Mouse (Mus musculus): Measurements from ENCODE around the gene Gm20696. TPM values are rescaled to one million over a fixed set of nuclear protein-coding genes. Genes with fewer than 3 reads are reported as not detected.
A peak's percentile ranks its signal among the peaks of the same experiment; 100 is the strongest.

The Gm20696 gene
- polyA plus RNA-seq, 1 experiment from 2014 or later, result 7.5 TPM

- no peaks in the 10 kb centered on the region; the same call in 1 of the 2 replicates for H3K36me3 ChIP-seq (ENCODE audit: control insufficient read depth, insufficient read depth, low read length)
- no peaks in the 10 kb centered on the region for H3K4me1 ChIP-seq (ENCODE audit: control insufficient read depth, insufficient read depth, low read length)
- H3K27me3 ChIP-seq (ENCODE audit: control insufficient read depth, insufficient read depth, low read length), result no peaks in the 10 kb centered on the region
- no peak overlapping the region for H3K27ac ChIP-seq (ENCODE audit: low read depth, low read length)
- ATAC-seq (ENCODE audit: low FRiP score, low TSS enrichment), result no peak
- H3K4me2 ChIP-seq (replicated peaks; ENCODE audit: low read depth, low read length), result no peak overlapping the region
- no peak overlapping the region for H3K9ac ChIP-seq (ENCODE audit: low read depth, low read length)
- 80% methylated on average over 6 of the region's 6 CpGs for WGBS
- H3K9me3 ChIP-seq (ENCODE audit: control insufficient read depth, low read length), result no peaks in the 10 kb centered on the region
- no peak overlapping the region for H3K4me3 ChIP-seq (ENCODE audit: low read length)
Observed at GRCm38 (mm10) chr6:99401801-99402200, 264.8 kb downstream of the Gm20696 start.

GRCm38 (mm10) chr6:99401211-99401610 is 265.4 kb downstream of the Gm20696 start:
- H3K27me3 ChIP-seq (ENCODE audit: control insufficient read depth, insufficient read depth, low read length), result no peaks in the 10 kb centered on the region
- H3K9me3 ChIP-seq (ENCODE audit: control insufficient read depth, low read length), result no peaks in the 10 kb centered on the region
- ATAC-seq (ENCODE audit: low FRiP score, low TSS enrichment), result no peak
- H3K9ac ChIP-seq (ENCODE audit: low read depth, low read length), result no peak overlapping the region
- H3K4me3 ChIP-seq (ENCODE audit: low read length), result no peak overlapping the region
- 31% methylated on average over 2 of the region's 2 CpGs for WGBS
- no peak overlapping the region for H3K27ac ChIP-seq (ENCODE audit: low read depth, low read length)
- H3K4me1 ChIP-seq (ENCODE audit: control insufficient read depth, insufficient read depth, low read length), result no peaks in the 10 kb centered on the region
- H3K4me2 ChIP-seq (replicated peaks; ENCODE audit: low read depth, low read length), result no peak overlapping the region
- H3K36me3 ChIP-seq (ENCODE audit: control insufficient read depth, insufficient read depth, low read length), result no peaks in the 10 kb centered on the region; the same call in 1 of the 2 replicates

- ATAC-seq (ENCODE audit: low FRiP score, low TSS enrichment), result no peak
- Histone ChIP-seq H3K4me2 (replicated peaks; ENCODE audit: low read depth, low read length) (no peak overlapping the region), H3K4me1 (ENCODE audit: control insufficient read depth, insufficient read depth, low read length) (no peaks in the 10 kb centered on the region), H3K4me3 (ENCODE audit: low read length) (no peak overlapping the region), H3K9me3 (ENCODE audit: control insufficient read depth, low read length) (no peaks in the 10 kb centered on the region), H3K27me3 (ENCODE audit: control insufficient read depth, insufficient read depth, low read length) (no peaks in the 10 kb centered on the region), H3K9ac (ENCODE audit: low read depth, low read length) (no peak overlapping the region), H3K27ac (ENCODE audit: low read depth, low read length) (no peak overlapping the region), H3K36me3 (ENCODE audit: control insufficient read depth, insufficient read depth, low read length) (no peaks in the 10 kb centered on the region; the same call in 1 of the 2 replicates)
- 89% methylated on average over 12 of the region's 12 CpGs for WGBS
Observed at GRCm38 (mm10) chr6:99395745-99396144, 270.9 kb downstream of the Gm20696 start.

GRCm38 (mm10) chr6:99394801-99395200 is 271.8 kb downstream of the Gm20696 start:
- WGBS, result 75% methylated on average over 5 of the region's 5 CpGs
- Histone ChIP-seq H3K36me3 (ENCODE audit: control insufficient read depth, insufficient read depth, low read length) (no peaks in the 10 kb centered on the region; the same call in 1 of the 2 replicates), H3K27ac (ENCODE audit: low read depth, low read length) (no peak overlapping the region), H3K4me2 (replicated peaks; ENCODE audit: low read depth, low read length) (no peak overlapping the region), H3K27me3 (ENCODE audit: control insufficient read depth, insufficient read depth, low read length) (no peaks in the 10 kb centered on the region), H3K9me3 (ENCODE audit: control insufficient read depth, low read length) (no peaks in the 10 kb centered on the region), H3K9ac (ENCODE audit: low read depth, low read length) (no peak overlapping the region), H3K4me3 (ENCODE audit: low read length) (no peak overlapping the region), H3K4me1 (ENCODE audit: control insufficient read depth, insufficient read depth, low read length) (no peaks in the 10 kb centered on the region)
- no peak for ATAC-seq (ENCODE audit: low FRiP score, low TSS enrichment)

GRCm38 (mm10) chr6:99392484-99392883 is 274.1 kb downstream of the Gm20696 start:
- Histone ChIP-seq H3K4me2 (replicated peaks; ENCODE audit: low read depth, low read length) (no peak overlapping the region), H3K4me3 (ENCODE audit: low read length) (no peak overlapping the region), H3K27me3 (ENCODE audit: control insufficient read depth, insufficient read depth, low read length) (no peaks in the 10 kb centered on the region), H3K9me3 (ENCODE audit: control insufficient read depth, low read length) (no peaks in the 10 kb centered on the region), H3K27ac (ENCODE audit: low read depth, low read length) (no peak overlapping the region), H3K4me1 (ENCODE audit: control insufficient read depth, insufficient read depth, low read length) (no peaks in the 10 kb centered on the region), H3K36me3 (ENCODE audit: control insufficient read depth, insufficient read depth, low read length) (no peaks in the 10 kb centered on the region; the same call in 1 of the 2 replicates), H3K9ac (ENCODE audit: low read depth, low read length) (no peak overlapping the region)
- ATAC-seq (ENCODE audit: low FRiP score, low TSS enrichment), result no peak
- WGBS, result 96% methylated on average over 6 of the region's 6 CpGs

GRCm38 (mm10) chr6:99388741-99389675 is 277.6 kb downstream of the Gm20696 start:
- Histone ChIP-seq H3K36me3 (ENCODE audit: control insufficient read depth, insufficient read depth, low read length) (no peaks in the 10 kb centered on the region; the same call in 1 of the 2 replicates), H3K9ac (ENCODE audit: low read depth, low read length) (no peak overlapping the region), H3K27ac (ENCODE audit: low read depth, low read length) (no peak overlapping the region), H3K4me3 (ENCODE audit: low read length) (no peak overlapping the region), H3K9me3 (ENCODE audit: control insufficient read depth, low read length) (no peaks in the 10 kb centered on the region), H3K4me2 (replicated peaks; ENCODE audit: low read depth, low read length) (no peak overlapping the region), H3K4me1 (ENCODE audit: control insufficient read depth, insufficient read depth, low read length) (no peaks in the 10 kb centered on the region), H3K27me3 (ENCODE audit: control insufficient read depth, insufficient read depth, low read length) (no peaks in the 10 kb centered on the region)
- WGBS, result 65% methylated on average over 19 of the region's 19 CpGs
- no peak; the same call in 1 of the 2 replicates for ATAC-seq (ENCODE audit: low FRiP score, low TSS enrichment)

- Histone ChIP-seq H3K36me3 (ENCODE audit: control insufficient read depth, insufficient read depth, low read length) (no peaks in the 10 kb centered on the region; the same call in 1 of the 2 replicates), H3K9me3 (ENCODE audit: control insufficient read depth, low read length) (no peaks in the 10 kb centered on the region), H3K9ac (ENCODE audit: low read depth, low read length) (no peak overlapping the region), H3K27me3 (ENCODE audit: control insufficient read depth, insufficient read depth, low read length) (no peaks in the 10 kb centered on the region), H3K27ac (ENCODE audit: low read depth, low read length) (0 out of 2 replicates have a peak overlapping the region, but pooled peaks have one; percentile 10), H3K4me3 (ENCODE audit: low read length) (no peak overlapping the region), H3K4me1 (ENCODE audit: control insufficient read depth, insufficient read depth, low read length) (no peaks in the 10 kb centered on the region), H3K4me2 (replicated peaks; ENCODE audit: low read depth, low read length) (no peak overlapping the region)
- 83% methylated on average over 5 of the region's 5 CpGs for WGBS
- ATAC-seq (ENCODE audit: low FRiP score, low TSS enrichment), result no peak
Observed at GRCm38 (mm10) chr6:99388023-99388422, 278.6 kb downstream of the Gm20696 start.

GRCm38 (mm10) chr6:99385059-99385604 is 281.5 kb downstream of the Gm20696 start:
- WGBS, result 91% methylated on average over 2 of the region's 2 CpGs
- no peak overlapping the region for H3K9ac ChIP-seq (ENCODE audit: low read depth, low read length)
- no peaks in the 10 kb centered on the region for H3K9me3 ChIP-seq (ENCODE audit: control insufficient read depth, low read length)
- no peak overlapping the region for H3K4me3 ChIP-seq (ENCODE audit: low read length)
- no peak overlapping the region for H3K4me2 ChIP-seq (replicated peaks; ENCODE audit: low read depth, low read length)
- H3K27ac ChIP-seq (ENCODE audit: low read depth, low read length), result no peak overlapping the region
- no peak for ATAC-seq (ENCODE audit: low FRiP score, low TSS enrichment)
- 0 out of 2 replicates have a peak, but pooled peaks cover 1% of the 10 kb centered on the region for H3K4me1 ChIP-seq (ENCODE audit: control insufficient read depth, insufficient read depth, low read length)
- no peaks in the 10 kb centered on the region; the same call in 1 of the 2 replicates for H3K36me3 ChIP-seq (ENCODE audit: control insufficient read depth, insufficient read depth, low read length)
- no peaks in the 10 kb centered on the region; the same call in 1 of the 2 replicates for H3K27me3 ChIP-seq (ENCODE audit: control insufficient read depth, insufficient read depth, low read length)
